Mouse (Mus musculus) liver, adult 2 months (tissue): ENCODE data around the gene Orai1. TPM values are rescaled to one million over a fixed set of nuclear protein-coding genes. Genes with fewer than 3 reads are reported as not detected.
A peak's percentile ranks its signal among the peaks of the same experiment; 100 is the strongest.

Experiments
- DNase-seq: peaks from one replicate; pipeline ENCODE4 v3.0.0-alpha.2; 2011; ENCODE audit warnings: low read depth, low spot score; ENCODE audit errors: extremely low read depth
- H3K27ac ChIP-seq: fragments of 200-500 bp; replicated peaks from 2 replicates; pipeline ENCODE4 v1.5.1; 2012; ENCODE audit warnings: low read depth, mild to moderate bottlenecking, control low read depth, inconsistent platforms, low read length; ENCODE audit not compliant: insufficient read depth
- H3K27me3 ChIP-seq: fragments of 200-500 bp; 2 replicates; pipeline ENCODE4 v1.6.1; 2012; ENCODE audit warnings: mild to moderate bottlenecking, moderate library complexity, low read length, inconsistent platforms; ENCODE audit not compliant: control insufficient read depth, insufficient read depth
- H3K36me3 ChIP-seq: fragments of 200-500 bp; 2 replicates; pipeline ENCODE4 v1.6.1; 2012; ENCODE audit warnings: low read length, inconsistent platforms; ENCODE audit not compliant: control insufficient read depth, insufficient read depth
- H3K4me1 ChIP-seq: fragments of 200-500 bp; 2 replicates; pipeline ENCODE4 v1.6.1; 2011; ENCODE audit warnings: low read length; ENCODE audit not compliant: control insufficient read depth, insufficient read depth
- H3K4me3 ChIP-seq: fragments of 200-500 bp; 2 replicates; pipeline ENCODE4 v1.5.1; 2011; ENCODE audit warnings: low read depth, mild to moderate bottlenecking, control low read depth, low read length, moderate library complexity; ENCODE audit not compliant: insufficient read depth
- H3K79me2 ChIP-seq: fragments of 200-500 bp; 2 replicates; pipeline ENCODE4 v1.6.1; 2012; ENCODE audit warnings: inconsistent platforms, mild to moderate bottlenecking, low read length, moderate library complexity; ENCODE audit not compliant: control insufficient read depth, insufficient read depth
- H3K9ac ChIP-seq: fragments of 200-500 bp; 2 replicates; pipeline ENCODE4 v1.6.1; 2012; ENCODE audit warnings: low read depth, mild to moderate bottlenecking, control low read depth, inconsistent platforms, low read length
- CTCF ChIP-seq: fragments of 200-500 bp; IDR thresholded peaks from 2 replicates; pipeline ENCODE4 v1.5.1; 2011; ENCODE audit warnings: low read depth, low read length, control low read depth
- POLR2A ChIP-seq: fragments of 200-500 bp; IDR thresholded peaks from 2 replicates; pipeline ENCODE4 v1.6.1; 2011; ENCODE audit warnings: low read length, control low read depth; ENCODE audit not compliant: insufficient read depth; ENCODE audit errors: extremely low read depth
- WGBS: fragments of 180-500 bp; shearing (Covaris S2); methylation state at CpG from one replicate; pipeline ENCODE4 v1.1.7; 2018; 5-methylcytosine and 5-hydroxymethylcytosine counted together
- polyA plus RNA-seq: library from polyadenylated mRNA; depleted of rRNA; stranded (reverse); fragments of >200 nt; gene quantifications from 2 replicates; pipeline ENCODE4 v1.2.3, GENCODE M21; 2012
- total RNA-seq: library from RNA; depleted of rRNA; stranded (reverse); fragments of >200 nt; gene quantifications from 2 replicates; pipeline ENCODE4 v1.2.3, GENCODE M21; 2014

The Orai1 gene
- total and polyA plus RNA-seq, 2 experiments: 4.2 to 43.1 TPM

- 74% methylated on average over 8 of the region's 8 CpGs for WGBS
- Histone ChIP-seq H3K4me3 (no peak overlapping the region), H3K36me3 (no peaks in the 10 kb centered on the region), H3K79me2 (no peaks in the 10 kb centered on the region), H3K27me3 (no peaks in the 10 kb centered on the region), H3K4me1 (no peaks in the 10 kb centered on the region), H3K9ac (no peak overlapping the region), H3K27ac (no peak overlapping the region)
- DNase-seq: no peak
- TF ChIP-seq CTCF (no peak), POLR2A (no peak)
Measured at GRCm38 (mm10) chr5:122978970-122979369, 35.9 kb upstream of the Orai1 start.

- Histone ChIP-seq H3K27me3 (no peaks in the 10 kb centered on the region), H3K9ac (no peak overlapping the region), H3K4me1 (no peaks in the 10 kb centered on the region), H3K4me3 (no peak overlapping the region), H3K27ac (no peak overlapping the region), H3K36me3 (no peaks in the 10 kb centered on the region), H3K79me2 (no peaks in the 10 kb centered on the region)
- TF ChIP-seq CTCF (no peak), POLR2A (no peak)
- whole genome bisulfite sequencing: 94% methylated on average over 5 of the region's 5 CpGs
- DNase-seq: no peak
Measured at GRCm38 (mm10) chr5:122984483-122984882, 30.4 kb upstream of the Orai1 start.

- TF ChIP-seq CTCF (no peak), POLR2A (no peak)
- WGBS: 99% methylated on average over 3 of the region's 3 CpGs
- Histone ChIP-seq H3K4me1 (no peaks in the 10 kb centered on the region), H3K27me3 (no peaks in the 10 kb centered on the region), H3K79me2 (no peaks in the 10 kb centered on the region), H3K4me3 (no peak overlapping the region), H3K27ac (no peak overlapping the region), H3K36me3 (no peaks in the 10 kb centered on the region), H3K9ac (no peak overlapping the region)
- no peak for DNase-seq
Measured at GRCm38 (mm10) chr5:122985276-122985675, 29.6 kb upstream of the Orai1 start.

- Histone ChIP-seq H3K27ac (no peak overlapping the region), H3K36me3 (no peaks in the 10 kb centered on the region), H3K27me3 (no peaks in the 10 kb centered on the region), H3K9ac (no peak overlapping the region), H3K79me2 (no peaks in the 10 kb centered on the region), H3K4me3 (no peak overlapping the region), H3K4me1 (no peaks in the 10 kb centered on the region)
- no peak for TF ChIP-seq CTCF
- no peak for DNase-seq
- 94% methylated on average over 8 of the region's 8 CpGs for WGBS
Measured at GRCm38 (mm10) chr5:122986091-122986493, 28.8 kb upstream of the Orai1 start.

GRCm38 (mm10) chr5:122987211-122988020, 27.5 kb upstream of the Orai1 start:
- DNase-seq: no peak
- WGBS: 51% methylated on average over 39 of the region's 39 CpGs
- no peak overlapping the region for H3K27ac ChIP-seq
- peak overlapping the region; percentile 79 for H3K9ac ChIP-seq
- no peaks in the 10 kb centered on the region for H3K36me3 ChIP-seq
- no peaks in the 10 kb centered on the region for H3K79me2 ChIP-seq
- H3K27me3 ChIP-seq: no peaks in the 10 kb centered on the region
- no peaks in the 10 kb centered on the region for H3K4me1 ChIP-seq
- TF ChIP-seq CTCF (no peak), POLR2A (no peak)
- peak overlapping the region; percentile 94 for H3K4me3 ChIP-seq

- Histone ChIP-seq H3K79me2 (no peaks in the 10 kb centered on the region), H3K27ac (no peak overlapping the region), H3K4me1 (no peaks in the 10 kb centered on the region), H3K9ac (peak overlapping the region; percentile 79), H3K36me3 (no peaks in the 10 kb centered on the region), H3K4me3 (peak overlapping the region; percentile 94), H3K27me3 (no peaks in the 10 kb centered on the region)
- DNase-seq: no peak
- TF ChIP-seq POLR2A (no peak), CTCF (no peak)
- WGBS: 1% methylated on average over 41 of the region's 41 CpGs
Measured at GRCm38 (mm10) chr5:122988021-122988751, 26.7 kb upstream of the Orai1 start.
